Mouse (Mus musculus): ENCODE results near the gene Pin1. TPM values are rescaled to one million over a fixed set of nuclear protein-coding genes. Genes with fewer than 3 reads are reported as not detected.

Gene Pin1
- total RNA-seq, 2 experiments from 2014 or later = 9.8 to 10.2 TPM

DNA sequence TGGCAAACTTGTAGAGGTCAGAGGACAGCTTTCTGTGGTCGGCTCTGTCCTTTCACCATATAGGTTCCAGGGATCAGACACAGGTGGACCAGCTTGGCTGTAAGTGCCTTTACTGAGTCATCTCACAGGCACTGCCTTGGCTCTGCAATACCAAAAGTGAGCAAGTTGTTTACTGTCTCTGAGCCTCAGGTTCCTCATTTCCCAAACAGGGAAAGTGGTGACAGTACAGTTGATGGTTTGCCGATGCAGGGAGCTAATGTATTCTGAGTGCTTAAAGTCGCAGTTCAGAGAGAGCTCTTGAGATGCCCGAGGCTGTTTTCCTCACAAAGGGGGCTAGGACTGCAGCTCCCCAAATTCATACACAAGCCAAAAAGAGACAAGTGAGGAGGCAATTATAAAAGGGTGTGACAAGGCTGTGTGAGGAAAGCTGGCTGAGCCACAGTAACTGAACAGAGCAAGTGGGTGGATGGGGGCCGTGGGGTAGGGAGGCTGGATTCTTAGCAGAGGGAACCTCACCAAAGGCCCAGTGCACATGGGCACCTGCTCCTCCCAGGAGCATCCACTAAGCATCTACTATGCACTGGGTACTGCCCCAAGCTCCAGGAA is 44.3 kb downstream of the Pin1 start:
- no peak for ATAC-seq (ENCODE audit: poor library complexity, severe bottlenecking)

DNA sequence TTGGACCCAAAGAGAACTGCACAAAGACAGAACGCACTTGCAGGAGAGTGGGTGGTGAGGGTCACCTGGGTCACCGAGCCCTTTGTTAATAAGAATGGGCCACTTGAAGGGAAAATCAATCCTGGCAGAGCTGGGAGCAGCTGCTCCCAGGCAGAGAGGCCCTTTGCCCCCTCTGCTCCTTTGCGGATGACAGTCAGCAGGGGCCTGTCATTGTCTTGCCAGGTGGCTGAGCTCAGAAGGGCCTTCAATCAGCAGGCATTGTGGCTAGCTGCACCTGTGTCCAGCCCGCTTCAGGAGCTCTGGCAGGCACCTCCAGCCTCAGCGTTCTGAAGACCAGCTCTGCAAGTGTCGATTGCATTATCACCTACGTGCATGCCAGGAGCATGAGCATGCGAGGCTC is 45.6 kb downstream of the Pin1 start:
- ATAC-seq (ENCODE audit: poor library complexity, severe bottlenecking) = no peak

DNA sequence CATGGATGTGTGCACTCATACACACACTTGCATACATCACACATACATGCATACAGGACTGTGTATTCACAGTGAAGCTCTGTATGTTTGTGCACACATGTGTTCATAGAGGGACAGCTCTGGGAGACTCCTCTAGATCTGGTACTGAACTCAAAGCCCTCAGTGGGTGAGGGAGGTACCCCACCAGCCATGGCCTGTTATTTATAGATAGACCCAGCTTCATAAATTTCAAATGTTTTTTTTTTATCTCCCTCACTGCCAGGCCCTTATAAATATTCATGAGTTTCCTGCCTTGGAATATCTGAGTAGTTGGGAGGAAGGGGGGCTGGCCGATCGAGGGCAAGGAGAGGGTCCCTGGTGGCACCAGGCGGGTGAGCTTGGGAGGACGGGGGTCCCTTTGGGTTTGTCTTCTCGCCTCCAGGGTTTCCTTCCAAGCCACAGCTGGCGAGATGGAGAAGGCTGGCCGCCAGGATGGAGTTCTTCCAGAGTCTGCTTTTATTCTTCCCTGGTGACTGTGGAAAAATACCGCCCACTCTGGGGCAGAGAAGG is 52.0 kb downstream of the Pin1 start:
- no peak for ATAC-seq (ENCODE audit: poor library complexity, severe bottlenecking)

DNA sequence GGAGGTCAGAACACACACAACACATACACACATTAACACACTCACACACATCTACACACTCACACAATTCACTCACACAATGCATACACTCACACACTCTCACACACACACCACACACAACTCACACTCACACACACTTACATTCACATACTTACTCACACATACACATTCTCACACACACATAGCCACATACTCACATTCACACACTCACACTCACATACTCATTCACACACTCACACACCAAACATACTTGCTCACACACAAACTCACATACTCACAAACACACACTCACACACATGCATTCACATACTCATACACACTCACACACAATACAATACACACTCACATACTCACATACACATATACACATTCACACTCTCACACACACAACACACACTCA is 53.5 kb downstream of the Pin1 start:
- no peak for ATAC-seq (ENCODE audit: poor library complexity, severe bottlenecking)

DNA sequence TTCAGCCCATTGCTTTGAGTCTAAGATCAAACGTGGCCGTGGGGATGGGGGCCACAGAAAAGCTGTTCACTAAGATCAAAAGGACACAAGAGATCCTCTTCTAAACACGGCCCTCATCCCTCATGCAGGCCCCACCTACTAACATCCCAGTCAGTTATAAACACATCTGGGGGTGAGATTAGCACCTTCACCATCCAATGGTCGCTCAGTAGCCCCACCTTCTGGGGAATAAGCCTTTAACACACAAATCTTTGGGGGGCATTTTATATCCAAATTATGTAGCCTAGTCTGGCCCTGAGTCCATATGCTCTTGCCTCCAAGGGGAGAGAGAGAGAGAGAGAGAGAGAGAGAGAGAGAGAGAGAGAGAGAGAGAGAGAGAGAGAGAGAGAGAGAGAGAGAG is 54.1 kb downstream of the Pin1 start:
- ATAC-seq (ENCODE audit: poor library complexity, severe bottlenecking) = no peak

DNA sequence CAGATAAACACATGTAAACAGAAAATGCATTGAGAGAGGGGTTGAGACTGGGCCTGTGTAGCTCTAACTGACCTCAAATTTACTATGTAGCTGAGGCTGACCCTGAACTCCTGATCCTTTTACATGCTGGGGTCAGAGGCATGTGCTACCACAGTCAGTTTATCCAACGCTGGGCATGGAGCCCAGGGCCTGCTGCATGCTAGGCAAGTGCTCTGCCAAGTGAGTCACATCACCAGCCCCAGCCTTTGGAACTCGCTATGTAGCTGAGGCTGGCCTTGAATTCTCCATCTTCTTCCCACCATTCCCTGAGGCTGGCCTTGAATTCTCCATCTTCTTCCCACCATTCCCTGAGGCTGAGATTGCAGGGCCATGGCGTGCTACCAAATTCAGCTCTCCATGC is 58.6 kb downstream of the Pin1 start:
- no peak for ATAC-seq (ENCODE audit: poor library complexity, severe bottlenecking)

DNA sequence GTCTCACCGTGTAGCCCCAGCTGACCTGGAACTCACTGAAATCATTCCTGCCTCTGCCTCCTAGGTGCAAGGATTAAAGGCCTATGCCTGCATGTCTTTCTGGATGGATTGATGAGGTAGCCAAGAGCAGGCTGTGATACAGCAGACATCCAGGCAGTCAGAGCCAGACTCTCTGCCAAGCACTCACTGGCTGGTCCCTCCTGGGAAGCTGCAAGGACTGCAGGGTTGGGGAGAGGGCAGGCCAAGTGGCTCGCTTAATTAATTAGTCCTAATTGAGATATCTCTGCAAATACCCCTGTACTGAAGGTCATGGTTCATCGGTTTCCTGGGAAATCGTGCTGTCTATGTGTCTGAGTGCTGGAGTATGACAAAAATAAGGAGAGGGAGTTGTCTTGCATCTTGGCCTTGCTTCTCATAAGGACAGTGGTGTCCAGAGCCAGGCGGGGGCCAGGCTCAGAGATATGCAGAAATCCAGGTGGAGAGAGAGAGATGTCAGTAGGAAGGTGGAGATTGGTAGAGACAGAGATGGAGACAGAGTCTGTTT is 61.1 kb downstream of the Pin1 start:
- no peak for ATAC-seq (ENCODE audit: poor library complexity, severe bottlenecking)

DNA sequence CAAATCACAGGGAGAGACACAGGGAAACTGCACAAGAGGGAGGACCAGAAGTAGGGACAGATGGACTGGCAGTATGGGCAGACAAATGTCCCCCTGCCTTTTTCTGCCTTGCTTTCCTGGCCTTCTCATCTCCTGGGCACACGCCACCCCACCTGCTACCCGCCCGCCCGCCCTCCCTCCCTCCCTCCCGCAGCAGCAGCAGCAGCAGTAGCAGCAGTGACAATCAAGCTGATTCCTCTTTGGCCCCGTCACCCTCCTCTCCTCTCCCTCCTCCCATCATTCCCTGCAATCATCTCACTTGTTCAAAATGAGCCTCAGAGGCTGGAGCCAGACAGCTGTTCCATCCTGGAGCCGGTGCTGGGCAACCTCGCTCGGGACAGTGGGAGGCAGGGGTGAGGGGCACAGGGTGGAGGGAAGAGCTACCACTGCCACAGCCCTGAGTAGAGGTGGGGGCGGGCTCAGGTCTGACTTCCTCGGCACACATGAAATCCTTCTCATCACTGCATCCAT is 61.6 kb downstream of the Pin1 start:
- ATAC-seq (ENCODE audit: poor library complexity, severe bottlenecking) = no peak

DNA sequence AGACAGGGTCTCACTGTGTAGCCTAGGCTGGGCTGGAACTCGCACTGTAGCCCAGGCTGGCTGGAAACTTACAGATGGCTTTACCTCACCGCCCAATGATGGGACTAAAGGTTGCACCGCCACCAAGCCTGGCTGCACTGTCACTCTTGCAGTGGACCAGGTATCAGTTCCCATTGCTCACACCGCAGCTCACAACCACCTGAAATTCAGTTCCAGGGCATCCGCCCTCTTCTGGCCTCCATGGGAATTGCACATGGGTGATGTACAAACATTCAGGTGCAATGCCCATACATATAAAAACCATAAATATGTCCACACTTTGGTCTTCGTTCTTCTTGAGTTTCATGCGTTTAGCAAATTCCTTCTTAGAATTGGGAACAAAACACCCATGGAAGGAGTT is 63.4 kb downstream of the Pin1 start:
- no peak for ATAC-seq (ENCODE audit: poor library complexity, severe bottlenecking)

Other genes with a start within 250 kb of the Pin1 start
- 23.0 and 27.1 TPM in 2 replicates for gene Zfp26, start 191.9 kb upstream of the Pin1 start, total RNA-seq (2015)
- 33.0 and 36.9 TPM in 2 replicates for gene Zfp26, start 191.9 kb upstream of the Pin1 start, total RNA-seq (2017)
- 18.6 and 22.3 TPM in 2 replicates for gene Zfp426, start 159.3 kb upstream of the Pin1 start, total RNA-seq (2015)
- 20.8 and 23.6 TPM in 2 replicates for gene Zfp426, start 159.3 kb upstream of the Pin1 start, total RNA-seq (2017)
- gene Zfp266, start 130.7 kb upstream of the Pin1 start, total RNA-seq (2015) = 20.8 and 24.3 TPM in 2 replicates
- gene Zfp266, start 130.7 kb upstream of the Pin1 start, total RNA-seq (2017) = 21.0 and 22.8 TPM in 2 replicates
- 11.7 and 12.8 TPM in 2 replicates for gene Zfp846, start 70.8 kb upstream of the Pin1 start, total RNA-seq (2015)
- 7.0 and 8.0 TPM in 2 replicates for gene Zfp846, start 70.8 kb upstream of the Pin1 start, total RNA-seq (2017)
- 455 and 486 TPM in 2 replicates for gene Ubl5, start 9.2 kb upstream of the Pin1 start, total RNA-seq (2015)
- 123 and 127 TPM in 2 replicates for gene Ubl5, start 9.2 kb upstream of the Pin1 start, total RNA-seq (2017)
- gene Fbxl12, start 7.3 kb upstream of the Pin1 start, total RNA-seq (2015) = 14.4 and 20.1 TPM in 2 replicates
- gene Fbxl12, start 7.3 kb upstream of the Pin1 start, total RNA-seq (2017) = 4.1 and 4.5 TPM in 2 replicates
- not detected in 2 replicates for gene Olfm2, start 94.3 kb downstream of the Pin1 start, total RNA-seq (2015)
- not detected in 2 replicates for gene Olfm2, start 94.3 kb downstream of the Pin1 start, total RNA-seq (2017)
- 0.04 TPM in 1 of 2 replicates, not detected in the other for gene Col5a3, start 163.0 kb downstream of the Pin1 start, total RNA-seq (2015)
- gene Col5a3, start 163.0 kb downstream of the Pin1 start, total RNA-seq (2017) = 0.11 TPM in 1 of 2 replicates, not detected in the other
- gene Rdh8, start 166.4 kb downstream of the Pin1 start, total RNA-seq (2015) = not detected in 2 replicates
- gene Rdh8, start 166.4 kb downstream of the Pin1 start, total RNA-seq (2017) = not detected in 2 replicates
- gene A230050P20Rik, start 216.5 kb downstream of the Pin1 start, total RNA-seq (2015) = 1.5 and 2.3 TPM in 2 replicates
- gene A230050P20Rik, start 216.5 kb downstream of the Pin1 start, total RNA-seq (2017) = 1.4 and 2.6 TPM in 2 replicates
- gene Angptl6, start 227.6 kb downstream of the Pin1 start, total RNA-seq (2015) = 0.62 and 1.3 TPM in 2 replicates
- 0.11 and 0.57 TPM in 2 replicates for gene Angptl6, start 227.6 kb downstream of the Pin1 start, total RNA-seq (2017)
- 5.7 and 7.8 TPM in 2 replicates for gene Ppan, start 236.1 kb downstream of the Pin1 start, total RNA-seq (2015)
- 27.5 and 32.2 TPM in 2 replicates for gene Ppan, start 236.1 kb downstream of the Pin1 start, total RNA-seq (2017)
- gene Eif3g, start 246.5 kb downstream of the Pin1 start, total RNA-seq (2015) = 88.4 and 102 TPM in 2 replicates
- 79.0 and 80.6 TPM in 2 replicates for gene Eif3g, start 246.5 kb downstream of the Pin1 start, total RNA-seq (2017)